Mouse (Mus musculus) forebrain, postnatal 0 days (tissue): ENCODE data around the gene Serpinb6b. TPM values are rescaled to one million over a fixed set of nuclear protein-coding genes. Genes with fewer than 3 reads are reported as not detected.

Experiments used
- ATAC-seq: fragments of 200-750 bp; cut with Nextera tagmentation; 2 replicates; pipeline ENCODE4 v1.8.0; 2017; ENCODE audit warnings: mild to moderate bottlenecking, moderate library complexity
- DNase-seq: peaks from one replicate; pipeline ENCODE4 v3.0.0-alpha.2; 2015
- H3K27ac ChIP-seq: fragments of 300-500 bp; sonication (generic); 2 replicates; pipeline ENCODE4 v1.5.1; 2014; ENCODE audit warnings: low read depth, mild to moderate bottlenecking, antibody characterized with exemption, low read length, moderate library complexity, mixed read lengths
- H3K27me3 ChIP-seq: fragments of 300-500 bp; sonication (generic); 2 replicates; pipeline ENCODE4 v1.6.1; 2014; ENCODE audit warnings: mild to moderate bottlenecking, low read length, mixed read lengths; ENCODE audit not compliant: insufficient read depth
- H3K36me3 ChIP-seq: fragments of 300-500 bp; sonication (generic); 2 replicates; pipeline ENCODE4 v1.6.1; 2014; ENCODE audit warnings: mild to moderate bottlenecking, moderate library complexity; ENCODE audit not compliant: insufficient read depth
- H3K4me1 ChIP-seq: fragments of 300-500 bp; sonication (generic); 2 replicates; pipeline ENCODE4 v1.6.1; 2014; ENCODE audit warnings: antibody characterized with exemption; ENCODE audit not compliant: insufficient read depth
- H3K4me2 ChIP-seq: fragments of 300-500 bp; sonication (generic); 2 replicates; pipeline ENCODE4 v1.6.1; 2014; ENCODE audit warnings: low read depth, mild to moderate bottlenecking, moderate library complexity
- H3K4me3 ChIP-seq: fragments of 300-500 bp; sonication (generic); 2 replicates; pipeline ENCODE4 v1.5.1; 2014; ENCODE audit warnings: low read depth, low read length, mixed read lengths
- H3K9ac ChIP-seq: fragments of 300-500 bp; sonication (generic); 2 replicates; pipeline ENCODE4 v1.6.1; 2014; ENCODE audit warnings: mild to moderate bottlenecking
- H3K9me3 ChIP-seq: fragments of 300-500 bp; sonication (generic); 2 replicates; pipeline ENCODE4 v1.6.1; 2016; ENCODE audit warnings: low read length
- CTCF ChIP-seq: sonication (generic); IDR thresholded peaks from 2 replicates; pipeline ENCODE4 v1.5.1; 2016; ENCODE audit warnings: antibody characterized with exemption, control low read depth, low read depth
- WGBS: fragments of 180-500 bp; shearing (Covaris S2); extraction: QIAGEN DNeasy Blood & Tissue Kit; methylation state at CpG from one replicate; pipeline ENCODE4 v1.1.7; 2014; 5-methylcytosine and 5-hydroxymethylcytosine counted together
- polyA plus RNA-seq: library from polyadenylated mRNA; unstranded; fragments of >200 nt; fragmentation: Nextera tagmentation; extraction: Ambion mirVana; gene quantifications from 2 replicates; pipeline ENCODE4 v1.2.1, GENCODE M21; 2015
- total RNA-seq: library from RNA; depleted of rRNA; stranded (reverse); fragments of >200 nt; gene quantifications from 2 replicates; pipeline ENCODE4 v1.2.3, GENCODE M21; 2014

Gene Serpinb6b
- total and polyA plus RNA-seq, 2 experiments from 2014 or later, result 2.8 to 5.5 TPM

DNA sequence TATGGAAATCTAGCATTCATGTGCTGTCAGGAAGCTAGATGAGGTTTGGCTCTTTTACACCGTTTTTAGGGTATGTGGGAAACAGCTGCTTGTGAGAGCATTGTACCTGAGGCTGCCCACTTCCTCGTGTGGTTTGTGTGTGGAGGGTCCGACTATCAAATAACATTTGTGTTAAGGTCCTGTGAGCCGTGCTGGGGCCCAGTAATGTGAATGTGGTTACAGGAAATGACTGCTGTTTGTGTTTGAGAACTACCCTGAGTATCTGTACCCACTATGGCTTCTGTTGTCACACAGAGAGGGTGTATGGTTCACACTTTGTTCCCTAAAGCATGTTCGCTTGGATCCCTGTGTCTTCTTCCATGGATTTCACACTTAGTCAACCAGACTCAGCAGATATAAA is 1.1 kb downstream of the Serpinb6b start:
- no peak overlapping the region for H3K9ac ChIP-seq
- H3K27me3 ChIP-seq, result no peaks in the 10 kb centered on the region
- DNase-seq (no peak), ATAC-seq (no peak)
- no peak overlapping the region for H3K27ac ChIP-seq
- TF ChIP-seq CTCF, result no peak
- no peaks in the 10 kb centered on the region for H3K36me3 ChIP-seq
- no peaks in the 10 kb centered on the region for H3K9me3 ChIP-seq
- H3K4me1 ChIP-seq, result no peaks in the 10 kb centered on the region
- no peak overlapping the region for H3K4me2 ChIP-seq
- H3K4me3 ChIP-seq, result no peak overlapping the region
- WGBS, result 80% methylated on average over 5 of the region's 5 CpGs

DNA sequence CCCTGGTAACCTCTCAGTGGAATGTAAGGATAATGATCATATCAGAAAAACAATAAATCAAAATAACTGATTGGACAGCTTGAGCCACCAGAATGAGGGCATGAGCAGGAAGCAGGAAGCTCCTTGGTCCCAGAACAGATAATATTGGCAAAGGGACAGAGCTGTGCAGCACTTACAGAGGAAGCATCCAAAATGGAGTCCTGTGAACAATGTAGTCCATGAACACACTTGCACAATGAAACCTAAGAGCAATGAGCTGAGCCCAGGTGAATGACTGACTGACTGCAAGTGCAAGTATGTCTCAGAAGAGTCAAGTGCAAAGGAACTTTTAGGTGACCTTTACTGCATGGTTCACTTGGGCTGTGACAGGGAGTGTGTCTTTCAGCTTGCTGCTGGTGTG is 2.2 kb downstream of the Serpinb6b start:
- no peaks in the 10 kb centered on the region for H3K4me1 ChIP-seq
- H3K27me3 ChIP-seq, result no peaks in the 10 kb centered on the region
- no peak overlapping the region for H3K4me2 ChIP-seq
- H3K9ac ChIP-seq, result no peak overlapping the region
- no peak for TF ChIP-seq CTCF
- no peaks in the 10 kb centered on the region for H3K9me3 ChIP-seq
- no peak overlapping the region for H3K4me3 ChIP-seq
- no peaks in the 10 kb centered on the region for H3K36me3 ChIP-seq
- DNase-seq, result no peak
- ATAC-seq, result no peak
- no peak overlapping the region for H3K27ac ChIP-seq

DNA sequence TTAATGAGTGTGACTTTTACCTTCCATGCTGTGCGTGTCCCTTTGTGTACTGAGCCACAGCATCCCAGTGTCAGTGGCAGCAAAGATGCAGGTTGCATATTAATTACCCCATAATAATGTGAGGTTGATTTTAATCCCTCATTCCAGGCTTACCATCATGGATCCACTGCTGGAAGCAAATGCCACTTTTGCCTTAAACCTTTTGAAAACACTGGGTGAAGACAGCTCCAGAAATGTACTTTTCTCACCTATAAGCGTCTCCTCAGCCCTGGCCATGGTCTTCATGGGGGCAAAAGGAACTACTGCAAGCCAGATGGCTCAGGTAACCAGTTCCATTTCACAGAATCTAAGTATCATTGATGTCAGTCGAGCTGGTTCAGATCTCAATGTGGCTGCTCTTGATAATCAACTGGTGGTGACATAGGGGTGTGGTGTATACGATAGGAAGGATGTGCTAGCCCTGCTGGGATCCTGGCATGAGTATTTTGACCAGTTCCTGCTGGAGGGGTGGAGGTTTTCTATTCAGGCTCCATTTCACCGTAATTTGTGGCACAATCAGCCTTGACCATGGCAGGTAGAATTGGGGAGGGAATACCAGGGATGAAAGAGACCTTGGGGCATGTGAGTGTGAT is 3.5 kb downstream of the Serpinb6b start:
- WGBS, result 75% methylated on average over 5 of the region's 5 CpGs

GRCm38 (mm10) chr13:32968996-32969640 is 4.1 kb downstream of the Serpinb6b start:
- H3K27me3 ChIP-seq, result no peaks in the 10 kb centered on the region
- TF ChIP-seq CTCF, result no peak
- DNase-seq (no peak), ATAC-seq (no peak)
- H3K36me3 ChIP-seq, result no peaks in the 10 kb centered on the region
- no peaks in the 10 kb centered on the region for H3K4me1 ChIP-seq
- WGBS, result 81% methylated on average over 4 of the region's 4 CpGs
- H3K27ac ChIP-seq, result no peak overlapping the region
- H3K9me3 ChIP-seq, result no peaks in the 10 kb centered on the region
- no peak overlapping the region for H3K4me2 ChIP-seq
- H3K4me3 ChIP-seq, result no peak overlapping the region
- no peak overlapping the region for H3K9ac ChIP-seq

More for the DNA sequence above, 3.5 kb downstream of the Serpinb6b start:
- no peaks in the 10 kb centered on the region for H3K36me3 ChIP-seq
- H3K27ac ChIP-seq, result no peak overlapping the region
- H3K4me2 ChIP-seq, result no peak overlapping the region
- H3K4me3 ChIP-seq, result no peak overlapping the region
- no peaks in the 10 kb centered on the region for H3K9me3 ChIP-seq
- DNase-seq (no peak), ATAC-seq (no peak)
- H3K9ac ChIP-seq, result no peak overlapping the region
- H3K27me3 ChIP-seq, result no peaks in the 10 kb centered on the region
- no peaks in the 10 kb centered on the region for H3K4me1 ChIP-seq
- TF ChIP-seq CTCF, result no peak

DNA sequence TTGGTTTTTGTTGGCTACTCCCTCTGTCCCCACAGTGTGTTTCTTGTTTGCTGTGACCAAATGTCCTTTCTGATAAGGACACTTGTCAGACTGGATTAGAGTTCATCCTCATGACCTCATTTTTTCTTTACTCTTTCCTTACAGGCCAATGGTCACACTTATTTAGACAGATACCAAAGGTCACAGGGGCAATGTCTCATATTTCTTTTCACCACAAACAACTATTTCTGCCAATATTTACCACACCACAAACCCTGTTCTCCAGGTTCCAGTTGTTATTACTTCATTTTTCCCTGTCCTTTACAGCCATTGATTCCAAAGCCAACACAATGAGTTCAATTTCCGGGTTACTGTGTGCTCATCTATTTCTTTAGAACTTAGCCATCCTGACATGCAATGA is 4.6 kb downstream of the Serpinb6b start:
- no peak for TF ChIP-seq CTCF
- Histone ChIP-seq H3K9me3 (no peaks in the 10 kb centered on the region), H3K4me2 (no peak overlapping the region), H3K27ac (no peak overlapping the region), H3K27me3 (no peaks in the 10 kb centered on the region), H3K36me3 (no peaks in the 10 kb centered on the region), H3K4me1 (no peaks in the 10 kb centered on the region), H3K9ac (no peak overlapping the region), H3K4me3 (no peak overlapping the region)
- DNase-seq, result no peak
- WGBS, result 71% methylated on average over 1 of the region's 1 CpGs
- no peak for ATAC-seq

DNA sequence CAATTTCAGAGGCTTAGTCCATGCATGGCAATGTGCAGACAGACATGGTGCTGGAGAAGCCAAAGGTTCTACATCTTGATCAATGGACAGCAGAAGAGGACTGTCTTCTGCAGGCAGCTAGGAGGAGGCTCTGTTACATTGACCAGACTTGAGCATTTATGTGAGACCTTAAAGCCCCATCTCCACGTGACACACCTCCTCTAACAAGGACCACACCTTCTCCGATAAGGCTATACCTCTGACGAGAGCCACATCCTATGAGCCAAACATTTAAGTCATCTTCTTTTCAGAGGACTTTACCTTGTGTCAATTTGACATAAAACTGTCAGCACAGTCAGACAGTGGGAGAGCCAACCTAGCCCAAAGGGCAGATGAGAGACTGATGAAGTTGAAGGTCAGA is 5.8 kb downstream of the Serpinb6b start:
- no peak for ATAC-seq
- Histone ChIP-seq H3K27ac (no peak overlapping the region), H3K9ac (no peak overlapping the region), H3K9me3 (no peaks in the 10 kb centered on the region), H3K4me2 (no peak overlapping the region), H3K27me3 (no peaks in the 10 kb centered on the region), H3K36me3 (no peaks in the 10 kb centered on the region), H3K4me1 (no peaks in the 10 kb centered on the region), H3K4me3 (no peak overlapping the region)
- no peak for TF ChIP-seq CTCF
- WGBS, result 92% methylated on average over 3 of the region's 3 CpGs
- no peak for DNase-seq

- DNase-seq, result no peak
- ATAC-seq, result no peak
- H3K27ac ChIP-seq, result no peak overlapping the region
- H3K27me3 ChIP-seq, result no peaks in the 10 kb centered on the region
- no peak for TF ChIP-seq CTCF
- 83% methylated on average over 2 of the region's 2 CpGs for WGBS
- no peak overlapping the region for H3K9ac ChIP-seq
- no peaks in the 10 kb centered on the region for H3K36me3 ChIP-seq
- H3K9me3 ChIP-seq, result no peaks in the 10 kb centered on the region
- no peaks in the 10 kb centered on the region for H3K4me1 ChIP-seq
- no peak overlapping the region for H3K4me3 ChIP-seq
- no peak overlapping the region for H3K4me2 ChIP-seq
Observed at GRCm38 (mm10) chr13:32974268-32974667, 9.3 kb downstream of the Serpinb6b start.
